ENCODE assay signal across 7 mouse cellular contexts in genomic region chr12:84617663-84618062, GRCm38 (mm10). TPM values are rescaled to one million over a fixed set of nuclear protein-coding genes. Genes with fewer than 3 reads are reported as not detected.
DNase-seq lines count a peak whose midpoint lies in the region; ATAC-seq and TF ChIP-seq lines count a peak whose summit lies in the region.

No protein-coding gene starts in this region.

- peak; percentile 3 for TF ChIP-seq RAD21 in CH12.LX (IDR thresholded peaks at IDR 0.05; ENCODE audit: low read depth, low read length)

- H3K4me1 ChIP-seq in CH12.LX (ENCODE audit: control insufficient read depth in 1 of 2, insufficient read depth in 2 of 2) = peaks cover 9 to 33% of the 10 kb centered on the region in 2 experiments
- 0 out of 2 replicates have a peak, but pooled peaks cover 6% of the 10 kb centered on the region for H3K4me1 ChIP-seq in embryonic facial prominence, embryonic 15.5 days
- H3K4me1 ChIP-seq in intestine, embryonic 14.5 days (replicated peaks; ENCODE audit: control insufficient read depth, insufficient read depth, low read length) = no peaks in the 10 kb centered on the region
- no peaks in the 10 kb centered on the region for H3K4me1 ChIP-seq in lung, embryonic 14.5 days (ENCODE audit: insufficient read depth)
- no peaks in the 10 kb centered on the region for H3K4me1 ChIP-seq in stomach, embryonic 15.5 days

- DNase-seq in 3T3-L1 (ENCODE audit: low read depth, low spot score) (peak; percentile 58), CH12.LX (ENCODE audit: extremely low read depth) (peak; percentile 37)
- DNase-seq in intestine, embryonic 14.5 days (ENCODE audit: low spot score) = peak; percentile 78
- DNase-seq in lung, embryonic 14.5 days = peak; percentile 60
- no peak for DNase-seq in left cerebral cortex, adult 18-20 months (ENCODE audit: low spot score in 2 of 2)

- no peak for TF ChIP-seq POLR2A in CH12.LX (IDR thresholded peaks at IDR 0.05; ENCODE audit: low read depth, low read length)

- H3K4me2 ChIP-seq in CH12.LX (ENCODE audit: insufficient read depth, low read depth, poor library complexity, severe bottlenecking) = peak overlapping the region; percentile 87
- peak overlapping the region; percentile 67 for H3K4me2 ChIP-seq in embryonic facial prominence, embryonic 15.5 days (replicated peaks)
- H3K4me2 ChIP-seq in intestine, embryonic 14.5 days (ENCODE audit: low read length) = peak overlapping the region; percentile 70
- H3K4me2 ChIP-seq in lung, embryonic 14.5 days = peak overlapping the region; percentile 61
- H3K4me2 ChIP-seq in stomach, embryonic 15.5 days = peak overlapping the region; percentile 52

- H3K79me2 ChIP-seq in CH12.LX (replicated peaks; ENCODE audit: control insufficient read depth, extremely low read depth, insufficient read depth, poor library complexity, severe bottlenecking) = no peaks in the 10 kb centered on the region

- H3K27ac ChIP-seq in CH12.LX (ENCODE audit: insufficient read depth, low read depth) = no peak overlapping the region
- 0 out of 2 replicates have a peak overlapping the region, but pooled peaks have one; percentile 51 for H3K27ac ChIP-seq in embryonic facial prominence, embryonic 15.5 days (replicated peaks)
- H3K27ac ChIP-seq in intestine, embryonic 14.5 days (ENCODE audit: low read depth) = no peak overlapping the region
- peak overlapping the region; percentile 21; the same call in 1 of the 2 replicates for H3K27ac ChIP-seq in lung, embryonic 14.5 days (ENCODE audit: low read depth)
- no peak overlapping the region for H3K27ac ChIP-seq in stomach, embryonic 15.5 days

- dilution Hi-C loops in CH12.LX (cut with MboI; ENCODE audit: extremely low pct_ligation_motif_present, extremely low pct_unique_long_range_greater_than_20kb, low sequenced_read_pairs) = no loop called here

- peak overlapping the region; percentile 63 to 92 (median 70) for H3K4me3 ChIP-seq in CH12.LX (replicated peaks in 1 of 3; ENCODE audit: low read depth in 2 of 3, low read length in 2 of 3, poor library complexity in 1 of 3)
- H3K4me3 ChIP-seq in embryonic facial prominence, embryonic 15.5 days (replicated peaks) = peak overlapping the region; percentile 87
- H3K4me3 ChIP-seq in intestine, embryonic 14.5 days (ENCODE audit: low read depth, low read length) = peak overlapping the region; percentile 93
- peak overlapping the region; percentile 77 for H3K4me3 ChIP-seq in lung, embryonic 14.5 days (ENCODE audit: low read depth, low read length)
- H3K4me3 ChIP-seq in stomach, embryonic 15.5 days (replicated peaks) = peak overlapping the region; percentile 75

- peaks cover 5 to 21% of the 10 kb centered on the region in 2 experiments for H3K36me3 ChIP-seq in CH12.LX (replicated peaks in 1 of 2; ENCODE audit: control insufficient read depth in 1 of 2, insufficient read depth in 1 of 2, low read length in 1 of 2)
- peaks cover 2% of the 10 kb centered on the region; the same call in 1 of the 2 replicates for H3K36me3 ChIP-seq in embryonic facial prominence, embryonic 15.5 days
- H3K36me3 ChIP-seq in intestine, embryonic 14.5 days (ENCODE audit: control insufficient read depth, insufficient read depth, low read length) = no peaks in the 10 kb centered on the region
- H3K36me3 ChIP-seq in lung, embryonic 14.5 days (ENCODE audit: insufficient read depth) = no peaks in the 10 kb centered on the region
- no peaks in the 10 kb centered on the region for H3K36me3 ChIP-seq in stomach, embryonic 15.5 days

- TF ChIP-seq EP300 in CH12.LX (IDR thresholded peaks at IDR 0.05; ENCODE audit: low read length) = no peak

- H3K9ac ChIP-seq in CH12.LX (ENCODE audit: insufficient read depth, low read depth) = peak overlapping the region; percentile 83
- peak overlapping the region; percentile 33; the same call in 1 of the 2 replicates for H3K9ac ChIP-seq in embryonic facial prominence, embryonic 15.5 days
- H3K9ac ChIP-seq in intestine, embryonic 14.5 days (ENCODE audit: low read length) = peak overlapping the region; percentile 56
- peak overlapping the region; percentile 44 for H3K9ac ChIP-seq in lung, embryonic 14.5 days
- H3K9ac ChIP-seq in stomach, embryonic 15.5 days = no peak overlapping the region

- 2% methylated on average over 10 of the region's 10 CpGs for WGBS in embryonic facial prominence, embryonic 15.5 days
- 7% methylated on average over 10 of the region's 10 CpGs for WGBS in intestine, embryonic 14.5 days
- 5% methylated on average over 10 of the region's 10 CpGs for WGBS in lung, embryonic 14.5 days
- 8% methylated on average over 10 of the region's 10 CpGs for WGBS in stomach, embryonic 15.5 days

- H3K27me3 ChIP-seq in CH12.LX (replicated peaks) = peaks cover 2% of the 10 kb centered on the region
- no peaks in the 10 kb centered on the region for H3K27me3 ChIP-seq in embryonic facial prominence, embryonic 15.5 days
- H3K27me3 ChIP-seq in intestine, embryonic 14.5 days (replicated peaks; ENCODE audit: control insufficient read depth, insufficient read depth, low read length) = no peaks in the 10 kb centered on the region
- no peaks in the 10 kb centered on the region for H3K27me3 ChIP-seq in lung, embryonic 14.5 days (ENCODE audit: insufficient read depth, low read length)
- H3K27me3 ChIP-seq in stomach, embryonic 15.5 days (replicated peaks) = no peaks in the 10 kb centered on the region

- H3K9me3 ChIP-seq in CH12.LX (replicated peaks; ENCODE audit: low read length) = no peaks in the 10 kb centered on the region
- H3K9me3 ChIP-seq in embryonic facial prominence, embryonic 15.5 days (replicated peaks) = no peaks in the 10 kb centered on the region
- H3K9me3 ChIP-seq in intestine, embryonic 14.5 days (ENCODE audit: control insufficient read depth, low read length) = no peaks in the 10 kb centered on the region
- no peaks in the 10 kb centered on the region for H3K9me3 ChIP-seq in lung, embryonic 14.5 days (ENCODE audit: low read depth, low read length)
- no peaks in the 10 kb centered on the region for H3K9me3 ChIP-seq in stomach, embryonic 15.5 days

- in situ Hi-C loops in CH12.LX (cut with MboI; ENCODE audit: low pct_ligation_motif_present, low pct_unique_long_range_greater_than_20kb, low sequenced_read_pairs) = no loop called here

- peak; percentile 55; the same call in 1 of the 2 replicates for ATAC-seq in embryonic facial prominence, embryonic 15.5 days (ENCODE audit: insufficient number of reproducible peaks, low FRiP score, low TSS enrichment, low read depth)
- ATAC-seq in intestine, embryonic 14.5 days (replicated peaks; ENCODE audit: low FRiP score, low TSS enrichment, low read depth) = 0 out of 2 replicates have a peak, but pooled peaks have one; percentile 17
- ATAC-seq in lung, embryonic 14.5 days (ENCODE audit: insufficient read depth) = peak; percentile 68; the same call in 1 of the 2 replicates
- 0 out of 2 replicates have a peak, but pooled peaks have one; percentile 45 for ATAC-seq in stomach, embryonic 15.5 days (ENCODE audit: insufficient read depth, low FRiP score, low read depth)

- TF ChIP-seq CTCF in CH12.LX (conservative IDR thresholded peaks at IDR 0.05 in 1 of 2, IDR thresholded peaks at IDR 0.05 in 1 of 2; ENCODE audit: low read depth in 2 of 2, low read length in 2 of 2) = peak in 1 of 2 experiments; percentile 43; a peak in 1 of 4 replicates
- peak; percentile 15; the same call in 1 of the 2 replicates for TF ChIP-seq CTCF in lung, embryonic 14.5 days (IDR thresholded peaks at IDR 0.05; ENCODE audit: low read depth)

TF ChIP-seq in CH12.LX, 34 proteins besides CTCF, POLR2A, EP300 and RAD21 (continues in another document):
- no peak for TF ChIP-seq ETS1 (conservative IDR thresholded peaks at IDR 0.05; ENCODE audit: low read depth, low read length)
- 0 out of 2 replicates have a peak, but pooled peaks have one; percentile 29 for TF ChIP-seq CHD1 (IDR thresholded peaks at IDR 0.05; ENCODE audit: low read depth, low read length)
- peak; percentile 62; the same call in 1 of the 2 replicates for TF ChIP-seq MXI1 (IDR thresholded peaks at IDR 0.05; ENCODE audit: low read depth, low read length)
- TF ChIP-seq JUND (conservative IDR thresholded peaks at IDR 0.05; ENCODE audit: low read depth, low read length) = no peak
- TF ChIP-seq ZC3H11A (IDR thresholded peaks at IDR 0.05; ENCODE audit: low read depth, low read length) = no peak
- TF ChIP-seq MYC (IDR thresholded peaks at IDR 0.05; ENCODE audit: low read depth, low read length) = no peak; the same call in 1 of the 2 replicates
- no peak for TF ChIP-seq ZKSCAN1 (IDR thresholded peaks at IDR 0.05; ENCODE audit: borderline replicate concordance, low read depth, low read length)

RNA-seq across cellular contexts. Expression of gene Abcd4, which starts 0.5 kb away (rescaled TPM):
- 5.8 and 8.4 TPM in 2 replicates for total RNA-seq in CH12.LX (2012; rRNA removed)
- 4.3 and 4.7 TPM in 2 replicates for total RNA-seq in CH12.LX (2014; rRNA removed)
- polyA plus RNA-seq in CH12.LX (2012; ENCODE audit: insufficient read length, low read depth) = 10.2 and 11.1 TPM in 2 replicates
- polyA plus RNA-seq in embryonic facial prominence, embryonic 15.5 days (2015; fragmentation: Nextera tagmentation; extraction: Ambion mirVana) = 13.4 and 17.0 TPM in 2 replicates
- polyA plus RNA-seq in intestine, embryonic 14.5 days (2014; fragmentation: Nextera tagmentation; extraction: Ambion mirVana) = 10.3 and 12.8 TPM in 2 replicates
- 8.7 and 11.3 TPM in 2 replicates for polyA plus RNA-seq in lung, embryonic 14.5 days (2014; fragmentation: Nextera tagmentation; extraction: Ambion mirVana)
- 12.5 and 13.2 TPM in 2 replicates for polyA plus RNA-seq in stomach, embryonic 15.5 days (2015; fragmentation: Nextera tagmentation; extraction: Ambion mirVana)
- 10 to 100 TPM in 1 of 2 experiments, 1 to 10 TPM in 1; 7.9 to 10.2 TPM for total RNA-seq in left cerebral cortex, adult 18-20 months (2021)

RNA-seq across cellular contexts. Expression of gene Vrtn, which starts 23.2 kb away (rescaled TPM):
- total RNA-seq in CH12.LX (2012; rRNA removed) (not detected in 2 replicates), CH12.LX (2014; rRNA removed) (not detected in 2 replicates)
- not detected in 2 replicates for polyA plus RNA-seq in CH12.LX (2012; ENCODE audit: insufficient read length, low read depth)
- 0.05 and 0.13 TPM in 2 replicates for polyA plus RNA-seq in embryonic facial prominence, embryonic 15.5 days (2015; fragmentation: Nextera tagmentation; extraction: Ambion mirVana)
- polyA plus RNA-seq in intestine, embryonic 14.5 days (2014; fragmentation: Nextera tagmentation; extraction: Ambion mirVana) = not detected in 2 replicates
- not detected in 2 replicates for polyA plus RNA-seq in lung, embryonic 14.5 days (2014; fragmentation: Nextera tagmentation; extraction: Ambion mirVana)
- polyA plus RNA-seq in stomach, embryonic 15.5 days (2015; fragmentation: Nextera tagmentation; extraction: Ambion mirVana) = not detected in 2 replicates
- not detected for total RNA-seq in left cerebral cortex, adult 18-20 months (2021)

RNA-seq across cellular contexts. Expression of gene Vsx2, which starts 48.1 kb away (rescaled TPM):
- total RNA-seq in CH12.LX (2012; rRNA removed) = not detected in 2 replicates
- total RNA-seq in CH12.LX (2014; rRNA removed) = not detected in 2 replicates
- not detected in 2 replicates for polyA plus RNA-seq in CH12.LX (2012; ENCODE audit: insufficient read length, low read depth)
- 0.07 and 0.28 TPM in 2 replicates for polyA plus RNA-seq in embryonic facial prominence, embryonic 15.5 days (2015; fragmentation: Nextera tagmentation; extraction: Ambion mirVana)
- polyA plus RNA-seq in intestine, embryonic 14.5 days (2014; fragmentation: Nextera tagmentation; extraction: Ambion mirVana) = not detected in 2 replicates
- 0.05 TPM in 1 of 2 replicates, not detected in the other for polyA plus RNA-seq in lung, embryonic 14.5 days (2014; fragmentation: Nextera tagmentation; extraction: Ambion mirVana)
- 0.04 TPM in 1 of 2 replicates, not detected in the other for polyA plus RNA-seq in stomach, embryonic 15.5 days (2015; fragmentation: Nextera tagmentation; extraction: Ambion mirVana)
- total RNA-seq in left cerebral cortex, adult 18-20 months (2021) = under 1 TPM; 0.26 to 0.35 TPM

Comparison
In these comparisons a context has a peak if more than half of its experiments do, and no peak if none do; other contexts are left out.
1. DNase-seq: peak in 3T3-L1 (single experiment), CH12.LX (single experiment), intestine, embryonic 14.5 days (single experiment) and lung, embryonic 14.5 days (single experiment); none in left cerebral cortex, adult 18-20 months (0 of 2).
2. H3K27ac ChIP-seq: peak in embryonic facial prominence, embryonic 15.5 days (single experiment) and lung, embryonic 14.5 days (single experiment); none in CH12.LX (single experiment), intestine, embryonic 14.5 days (single experiment) and stomach, embryonic 15.5 days (single experiment).
3. ATAC-seq: peak in every context shown above with its lines; median percentile 68 in lung, embryonic 14.5 days; 55 in embryonic facial prominence, embryonic 15.5 days; 45 in stomach, embryonic 15.5 days; 17 in intestine, embryonic 14.5 days.
4. Peak in every context shown above with its lines, with median percentiles within 50 percentile points of each other: H3K4me2 ChIP-seq and H3K4me3 ChIP-seq.